Mouse (Mus musculus): ENCODE results near the gene Stxbp3. TPM values are rescaled to one million over a fixed set of nuclear protein-coding genes. Genes with fewer than 3 reads are reported as not detected.
A peak's percentile ranks its signal among the peaks of the same experiment; 100 is the strongest.
"Not testable (repeated sequence)": the region's sequence is repeated elsewhere in the genome, so short reads cannot be mapped to it uniquely, and the experiment has no call there.

Stxbp3 gene
- 12.8 and 14.5 TPM in 2 replicates for polyA plus RNA-seq (2015; fragmentation: Nextera tagmentation; extraction: Ambion mirVana)

DNA sequence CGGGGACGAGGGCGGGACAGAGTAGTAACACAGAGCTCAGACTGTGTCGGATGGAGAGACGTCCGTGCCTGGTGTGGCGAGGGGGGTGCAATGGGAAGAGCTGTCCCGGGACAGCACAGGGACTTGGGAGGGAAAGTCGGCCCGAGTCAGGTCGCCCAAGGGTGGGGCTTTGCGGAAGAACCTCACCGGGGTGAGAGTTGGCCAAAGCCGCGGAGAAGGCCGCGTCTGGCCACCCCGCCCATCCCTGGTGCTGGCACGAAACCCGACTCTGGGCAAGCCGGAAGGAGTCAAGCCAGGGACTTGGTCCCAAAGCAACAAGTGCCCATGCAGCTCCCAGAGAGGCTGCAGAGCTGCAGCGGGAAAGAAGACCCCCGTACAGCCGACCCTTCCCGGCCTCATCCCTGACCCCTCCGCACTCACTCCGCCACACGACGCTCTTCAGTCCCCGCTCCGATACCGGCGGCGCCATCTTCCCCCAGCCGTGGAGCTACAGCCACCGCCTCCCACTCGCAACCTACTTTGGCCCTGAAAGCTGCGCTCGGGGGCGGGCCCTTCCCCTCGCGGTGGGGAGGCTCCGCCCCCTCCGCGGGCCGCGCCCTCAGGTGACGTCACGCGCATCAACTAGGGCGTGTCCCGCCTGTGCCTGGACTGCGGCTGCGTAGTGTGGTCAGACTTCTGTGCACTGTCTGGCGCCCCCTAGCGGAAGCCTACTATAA, at the start of gene Stxbp3:
Gene Stxbp3 (minus strand): TSS at position 527 of the 716 bp plus-strand sequence.
- Histone ChIP-seq H3K9me3 (ENCODE audit: control insufficient read depth, low read length) (no peaks in the 10 kb centered on the region), H3K27me3 (replicated peaks; ENCODE audit: control insufficient read depth, insufficient read depth, low read length) (no peaks in the 10 kb centered on the region), H3K4me1 (replicated peaks; ENCODE audit: control insufficient read depth, insufficient read depth, low read length) (peaks cover 4% of the 10 kb centered on the region), H3K4me2 (ENCODE audit: low read length) (peak within 1 kb of the TSS; percentile 61), H3K9ac (replicated peaks; ENCODE audit: low read depth, low read length) (peak within 1 kb of the TSS; percentile 69), H3K36me3 (ENCODE audit: control insufficient read depth, insufficient read depth) (no peaks in the 10 kb centered on the region), H3K4me3 (replicated peaks; ENCODE audit: low read length) (peak within 1 kb of the TSS; percentile 73), H3K27ac (ENCODE audit: low read length) (peak within 1 kb of the TSS; percentile 29)
- peak; percentile 97 for ATAC-seq
- WGBS, result under 1% methylated on average over 56 of the region's 56 CpGs

DNA sequence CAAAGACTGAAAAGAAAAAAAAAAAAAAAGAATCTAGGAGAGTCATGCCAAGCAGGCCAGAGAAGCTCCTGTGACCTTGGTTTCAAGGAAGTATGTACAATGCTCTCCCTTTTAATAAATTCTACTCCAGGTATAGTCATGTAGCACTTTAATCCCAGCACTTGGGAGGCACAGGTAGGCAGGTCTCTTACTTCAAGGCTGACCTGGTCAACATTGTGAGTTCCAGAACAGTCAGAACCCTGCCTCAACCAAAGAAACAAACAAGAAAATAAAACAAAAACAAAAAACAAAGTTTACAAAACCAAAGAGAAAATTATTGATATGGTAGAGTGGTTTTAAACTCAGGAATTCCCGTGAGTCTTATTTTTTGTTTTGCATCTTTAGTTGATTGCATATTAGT, 49.6 kb upstream of the Stxbp3 start, which contains the start of gene Fndc7:
Gene Fndc7 (minus strand): TSS at position 101 of the 400 bp plus-strand sequence.
- H3K4me3 ChIP-seq (replicated peaks; ENCODE audit: low read length), result no peak within 1 kb of the TSS
- H3K9me3 ChIP-seq (ENCODE audit: control insufficient read depth, low read length), result no peaks in the 10 kb centered on the region
- H3K9ac ChIP-seq (replicated peaks; ENCODE audit: low read depth, low read length), result no peak within 1 kb of the TSS
- no peaks in the 10 kb centered on the region for H3K36me3 ChIP-seq (ENCODE audit: control insufficient read depth, insufficient read depth)
- no peak for ATAC-seq
- no peak within 1 kb of the TSS for H3K27ac ChIP-seq (ENCODE audit: low read length)
- H3K4me1 ChIP-seq (replicated peaks; ENCODE audit: control insufficient read depth, insufficient read depth, low read length), result no peaks in the 10 kb centered on the region; the same call in 1 of the 2 replicates
- H3K4me2 ChIP-seq (ENCODE audit: low read length), result no peak within 1 kb of the TSS
- 86% methylated on average over 1 of the region's 1 CpGs for WGBS
- H3K27me3 ChIP-seq (replicated peaks; ENCODE audit: control insufficient read depth, insufficient read depth, low read length), result no peaks in the 10 kb centered on the region

DNA sequence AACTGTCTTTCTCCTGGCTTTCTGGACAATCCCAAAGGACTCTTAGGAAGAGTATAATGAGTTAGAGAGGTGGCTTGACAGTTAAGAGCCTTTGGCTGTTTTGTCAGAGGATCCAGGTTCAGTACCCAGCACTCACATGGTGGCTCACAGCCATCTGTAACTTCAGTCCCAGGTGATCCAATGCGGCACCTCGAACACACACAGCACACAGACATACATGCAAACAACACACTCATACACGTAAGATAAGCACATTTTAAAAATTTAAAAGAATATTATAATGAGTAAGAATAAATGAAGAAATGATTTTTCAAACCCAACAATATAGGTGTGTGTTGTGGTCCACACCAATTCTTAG, 47.3 kb upstream of the Stxbp3 start:
- no peak overlapping the region for H3K4me2 ChIP-seq (ENCODE audit: low read length)
- H3K4me3 ChIP-seq (replicated peaks; ENCODE audit: low read length), result no peak overlapping the region
- no peaks in the 10 kb centered on the region for H3K27me3 ChIP-seq (replicated peaks; ENCODE audit: control insufficient read depth, insufficient read depth, low read length)
- H3K36me3 ChIP-seq (ENCODE audit: control insufficient read depth, insufficient read depth), result no peaks in the 10 kb centered on the region
- ATAC-seq, result no peak
- H3K9me3 ChIP-seq (ENCODE audit: control insufficient read depth, low read length), result no peaks in the 10 kb centered on the region
- H3K9ac ChIP-seq (replicated peaks; ENCODE audit: low read depth, low read length), result no peak overlapping the region
- peaks cover 3% of the 10 kb centered on the region; the same call in 1 of the 2 replicates for H3K4me1 ChIP-seq (replicated peaks; ENCODE audit: control insufficient read depth, insufficient read depth, low read length)
- 92% methylated on average over 3 of the region's 3 CpGs for WGBS
- no peak overlapping the region for H3K27ac ChIP-seq (ENCODE audit: low read length)

DNA sequence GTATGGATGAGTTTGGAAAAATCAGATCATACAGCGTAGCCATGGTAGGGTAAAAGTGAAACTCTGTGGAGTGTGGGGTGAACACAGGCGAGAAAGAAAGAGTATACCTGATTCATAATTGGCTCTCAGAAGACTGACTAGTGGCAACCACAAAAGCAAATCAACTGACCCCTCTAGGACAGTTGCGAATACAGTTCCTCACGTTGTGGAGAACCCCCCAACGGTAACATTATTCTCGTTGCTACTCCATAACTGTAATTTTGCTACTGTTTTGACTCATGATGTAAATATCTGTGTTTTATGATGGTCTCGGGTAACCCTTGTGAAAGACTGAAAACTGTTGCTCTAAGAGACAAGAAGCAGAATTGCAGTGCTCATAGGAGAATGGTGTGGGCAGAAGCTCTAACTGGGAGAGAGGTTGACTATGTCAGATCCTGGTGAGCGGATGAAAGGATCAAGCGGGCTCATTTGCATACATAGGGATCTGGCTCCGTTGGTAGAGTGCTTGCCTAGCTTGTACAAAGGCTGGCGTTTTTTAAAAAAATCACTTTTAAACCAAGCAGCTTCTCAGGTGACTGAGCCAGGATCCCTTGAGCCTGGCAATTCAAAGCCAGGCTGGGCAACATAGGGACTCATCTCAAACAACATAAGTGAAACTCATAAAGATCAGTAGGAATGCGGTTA, 46.8 kb upstream of the Stxbp3 start:
- no peak overlapping the region for H3K4me2 ChIP-seq (ENCODE audit: low read length)
- WGBS, result 66% methylated on average over 12 of the region's 12 CpGs
- no peak for ATAC-seq
- no peak overlapping the region for H3K9ac ChIP-seq (replicated peaks; ENCODE audit: low read depth, low read length)
- peaks cover 3% of the 10 kb centered on the region; the same call in 1 of the 2 replicates for H3K4me1 ChIP-seq (replicated peaks; ENCODE audit: control insufficient read depth, insufficient read depth, low read length)
- no peaks in the 10 kb centered on the region for H3K9me3 ChIP-seq (ENCODE audit: control insufficient read depth, low read length)
- no peak overlapping the region for H3K4me3 ChIP-seq (replicated peaks; ENCODE audit: low read length)
- no peaks in the 10 kb centered on the region for H3K27me3 ChIP-seq (replicated peaks; ENCODE audit: control insufficient read depth, insufficient read depth, low read length)
- no peaks in the 10 kb centered on the region for H3K36me3 ChIP-seq (ENCODE audit: control insufficient read depth, insufficient read depth)
- no peak overlapping the region for H3K27ac ChIP-seq (ENCODE audit: low read length)

DNA sequence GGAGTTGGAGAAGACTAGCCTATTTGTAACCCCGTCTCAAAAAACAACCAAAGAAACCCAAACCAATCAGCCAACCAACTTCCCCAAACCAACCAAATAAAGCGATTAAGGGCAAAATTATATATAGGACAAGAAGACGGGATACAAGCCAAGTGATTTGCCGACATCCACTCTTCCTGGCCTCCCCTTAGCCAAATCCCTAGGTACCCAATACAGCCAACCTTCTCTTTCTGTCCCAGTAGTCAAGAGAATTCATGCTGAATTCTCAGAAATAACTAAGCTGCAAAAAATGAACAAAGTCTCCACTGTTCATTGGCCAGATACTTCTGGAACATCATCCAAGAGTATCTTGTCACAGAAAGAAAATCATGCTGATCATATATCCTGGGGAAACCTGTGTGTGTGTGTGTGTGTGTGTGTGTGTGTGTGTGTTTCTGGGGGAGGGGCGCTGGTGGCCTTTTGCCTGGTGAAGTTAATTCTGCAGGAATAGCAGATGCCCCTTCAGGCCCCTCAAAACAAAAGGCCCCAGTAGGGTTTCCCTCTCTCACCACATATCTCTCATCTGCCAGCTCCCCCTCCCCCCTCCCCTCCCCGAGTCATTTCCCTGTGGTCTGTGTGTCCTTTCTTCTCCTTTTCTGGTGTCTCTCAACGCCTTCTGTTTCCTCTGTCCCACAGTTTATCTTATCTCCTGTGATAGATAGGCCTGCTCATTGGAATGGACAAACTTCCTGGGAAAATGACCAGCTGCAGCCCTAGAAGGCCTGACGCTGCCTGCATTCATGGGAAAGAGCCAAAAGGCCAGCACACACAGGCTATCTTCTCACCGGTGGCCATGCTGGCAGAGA, 45.6 kb upstream of the Stxbp3 start:
- no peaks in the 10 kb centered on the region for H3K27me3 ChIP-seq (replicated peaks; ENCODE audit: control insufficient read depth, insufficient read depth, low read length)
- H3K27ac ChIP-seq (ENCODE audit: low read length), result no peak overlapping the region
- no peaks in the 10 kb centered on the region for H3K36me3 ChIP-seq (ENCODE audit: control insufficient read depth, insufficient read depth)
- no peak overlapping the region for H3K4me2 ChIP-seq (ENCODE audit: low read length)
- H3K9me3 ChIP-seq (ENCODE audit: control insufficient read depth, low read length), result no peaks in the 10 kb centered on the region
- ATAC-seq, result no peak
- peaks cover 3% of the 10 kb centered on the region; the same call in 1 of the 2 replicates for H3K4me1 ChIP-seq (replicated peaks; ENCODE audit: control insufficient read depth, insufficient read depth, low read length)
- H3K9ac ChIP-seq (replicated peaks; ENCODE audit: low read depth, low read length), result no peak overlapping the region
- 65% methylated on average over 9 of the region's 9 CpGs for WGBS
- H3K4me3 ChIP-seq (replicated peaks; ENCODE audit: low read length), result no peak overlapping the region

DNA sequence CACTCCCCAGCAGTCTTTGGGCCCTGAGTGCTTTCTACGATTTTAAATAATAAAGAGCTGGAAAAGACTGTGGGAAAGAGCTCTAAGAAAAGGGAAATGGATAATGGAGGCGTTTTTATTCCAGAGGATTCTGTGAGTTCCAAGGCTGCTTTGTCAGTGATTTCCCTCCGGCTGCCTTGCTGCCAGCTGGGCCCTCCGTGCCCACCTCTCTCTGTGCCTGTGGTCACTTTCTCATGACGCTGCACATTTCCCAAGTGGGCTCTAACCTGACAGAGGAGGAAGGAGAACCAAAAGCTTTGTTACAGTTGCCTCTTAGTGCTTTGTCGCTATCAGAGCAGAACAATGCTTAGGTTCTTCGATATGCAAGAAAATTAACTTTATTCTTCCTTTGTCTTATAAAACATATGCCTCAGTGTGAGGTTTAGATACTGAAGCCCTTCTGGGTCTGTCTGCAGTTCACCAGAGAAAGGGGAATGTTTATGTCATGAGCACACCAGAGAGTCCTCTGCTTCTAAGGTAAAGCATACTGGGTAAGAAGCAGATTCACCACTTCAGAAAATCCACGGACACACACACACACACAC, 44.5 kb upstream of the Stxbp3 start:
- Histone ChIP-seq H3K36me3 (ENCODE audit: control insufficient read depth, insufficient read depth) (no peaks in the 10 kb centered on the region), H3K9ac (replicated peaks; ENCODE audit: low read depth, low read length) (no peak overlapping the region), H3K4me3 (replicated peaks; ENCODE audit: low read length) (no peak overlapping the region), H3K4me2 (ENCODE audit: low read length) (no peak overlapping the region), H3K9me3 (ENCODE audit: control insufficient read depth, low read length) (no peaks in the 10 kb centered on the region), H3K27ac (ENCODE audit: low read length) (no peak overlapping the region), H3K4me1 (replicated peaks; ENCODE audit: control insufficient read depth, insufficient read depth, low read length) (peaks cover 3% of the 10 kb centered on the region; the same call in 1 of the 2 replicates), H3K27me3 (replicated peaks; ENCODE audit: control insufficient read depth, insufficient read depth, low read length) (no peaks in the 10 kb centered on the region)
- WGBS, result 42% methylated on average over 8 of the region's 8 CpGs
- no peak for ATAC-seq

DNA sequence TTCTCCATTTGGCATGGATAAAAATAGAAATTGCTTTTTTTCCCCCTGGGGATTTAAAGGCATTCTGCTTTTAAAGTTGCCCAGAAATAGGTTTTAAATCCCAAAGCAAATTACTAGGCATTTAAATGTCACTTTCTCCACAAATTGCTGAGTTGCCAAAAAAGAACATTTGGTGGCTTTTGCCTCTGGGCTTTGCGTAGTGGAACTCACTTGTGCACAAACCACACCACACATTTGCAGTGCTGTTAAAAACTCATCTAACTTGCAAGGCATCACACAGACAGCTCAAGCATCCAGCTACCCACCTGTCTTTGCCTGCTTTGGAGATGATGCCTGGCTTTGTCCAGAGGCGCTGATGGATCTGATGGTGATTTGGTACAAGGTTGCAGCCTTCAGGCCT, 42.7 kb upstream of the Stxbp3 start:
- no peaks in the 10 kb centered on the region for H3K36me3 ChIP-seq (ENCODE audit: control insufficient read depth, insufficient read depth)
- H3K4me1 ChIP-seq (replicated peaks; ENCODE audit: control insufficient read depth, insufficient read depth, low read length), result peaks cover 8% of the 10 kb centered on the region
- H3K27me3 ChIP-seq (replicated peaks; ENCODE audit: control insufficient read depth, insufficient read depth, low read length), result no peaks in the 10 kb centered on the region
- no peak overlapping the region for H3K27ac ChIP-seq (ENCODE audit: low read length)
- H3K9ac ChIP-seq (replicated peaks; ENCODE audit: low read depth, low read length), result no peak overlapping the region
- no peak overlapping the region for H3K4me3 ChIP-seq (replicated peaks; ENCODE audit: low read length)
- WGBS, result 86% methylated on average over 2 of the region's 2 CpGs
- no peak overlapping the region for H3K4me2 ChIP-seq (ENCODE audit: low read length)
- H3K9me3 ChIP-seq (ENCODE audit: control insufficient read depth, low read length), result no peaks in the 10 kb centered on the region
- no peak for ATAC-seq

DNA sequence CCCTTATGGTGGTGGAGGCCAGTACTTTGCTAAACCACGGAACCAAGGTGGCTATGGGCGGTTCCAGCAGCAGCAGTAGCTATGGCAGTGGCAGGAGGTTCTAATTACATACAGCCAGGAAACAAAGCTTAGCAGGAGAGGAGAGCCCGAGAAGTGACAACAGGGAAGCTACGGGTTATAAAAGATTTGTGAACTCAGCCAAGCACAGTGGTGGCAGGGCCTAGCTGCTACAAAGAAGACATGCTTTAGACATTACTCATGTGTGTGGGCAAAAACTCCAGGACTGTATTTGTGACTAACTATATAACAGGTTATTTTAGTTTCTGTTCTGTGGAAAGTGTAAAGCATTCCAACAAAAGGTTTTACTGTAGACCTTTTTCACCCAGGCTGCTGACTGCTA, 41.5 kb upstream of the Stxbp3 start:
- not testable (repeated sequence) for H3K27ac ChIP-seq (ENCODE audit: low read length); ATAC-seq; H3K9ac ChIP-seq (replicated peaks; ENCODE audit: low read depth, low read length); H3K27me3 ChIP-seq (replicated peaks; ENCODE audit: control insufficient read depth, insufficient read depth, low read length); H3K36me3 ChIP-seq (ENCODE audit: control insufficient read depth, insufficient read depth); H3K4me3 ChIP-seq (replicated peaks; ENCODE audit: low read length); H3K9me3 ChIP-seq (ENCODE audit: control insufficient read depth, low read length); H3K4me2 ChIP-seq (ENCODE audit: low read length); H3K4me1 ChIP-seq (replicated peaks; ENCODE audit: control insufficient read depth, insufficient read depth, low read length)
- 24% methylated on average over 4 of the region's 4 CpGs for WGBS

All from forebrain, embryonic 16.5 days (tissue).